Mouse (Mus musculus) monocyte, adult 5-6 weeks (primary cell): ENCODE data around the gene Cpvl. TPM values are rescaled to one million over a fixed set of nuclear protein-coding genes. Genes with fewer than 3 reads are reported as not detected.

Experiments used
- ATAC-seq: fragments of 153-309, 156-312 bp; replicated peaks from 2 replicates; pipeline ENCODE4 v1.8.0; 2017; ENCODE audit warnings: mild to moderate bottlenecking; ENCODE audit not compliant: low TSS enrichment, insufficient number of reproducible peaks, severe bottlenecking, poor library complexity, low FRiP score
- total RNA-seq: library from RNA; stranded (forward); fragments of 200-1000, 200-491, 200-594 nt; gene quantifications from 3 replicates; pipeline ENCODE4 v1.2.3, GENCODE M21; 2017

Gene Cpvl
- total RNA-seq, 1 experiment from 2014 or later, result not detected

DNA sequence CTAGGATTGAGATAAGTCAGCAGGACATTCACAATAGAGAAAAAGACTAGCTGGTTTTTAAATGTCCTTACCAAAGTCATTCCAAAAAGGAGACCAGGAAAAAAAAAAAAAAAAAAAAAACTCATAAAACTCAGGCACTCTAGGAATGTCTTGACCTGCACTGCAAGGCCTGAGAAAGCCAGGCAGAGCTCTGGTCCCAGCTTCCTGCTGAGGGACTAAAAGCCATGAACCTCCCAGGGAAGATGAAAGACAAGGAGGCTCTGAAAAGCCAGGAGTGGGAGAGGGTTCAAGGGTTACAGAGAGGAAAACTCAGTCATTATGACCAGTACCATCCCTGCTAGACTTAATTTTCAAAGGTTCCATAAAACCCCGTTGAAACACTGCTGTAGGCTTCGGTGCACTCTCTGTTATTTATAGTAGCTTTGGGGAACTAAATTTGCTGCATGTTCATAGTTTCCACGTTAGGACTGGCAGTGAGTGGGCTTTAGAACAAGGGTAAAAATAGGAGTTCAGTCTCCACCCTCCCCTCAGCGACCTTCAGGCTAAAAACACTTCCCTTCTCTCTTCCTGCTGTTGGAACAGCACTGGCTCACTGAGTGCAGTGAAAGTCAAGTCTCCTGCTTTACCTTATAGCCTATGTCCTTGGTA lies 30.0 kb downstream of the Cpvl start:
- no peak for ATAC-seq

DNA sequence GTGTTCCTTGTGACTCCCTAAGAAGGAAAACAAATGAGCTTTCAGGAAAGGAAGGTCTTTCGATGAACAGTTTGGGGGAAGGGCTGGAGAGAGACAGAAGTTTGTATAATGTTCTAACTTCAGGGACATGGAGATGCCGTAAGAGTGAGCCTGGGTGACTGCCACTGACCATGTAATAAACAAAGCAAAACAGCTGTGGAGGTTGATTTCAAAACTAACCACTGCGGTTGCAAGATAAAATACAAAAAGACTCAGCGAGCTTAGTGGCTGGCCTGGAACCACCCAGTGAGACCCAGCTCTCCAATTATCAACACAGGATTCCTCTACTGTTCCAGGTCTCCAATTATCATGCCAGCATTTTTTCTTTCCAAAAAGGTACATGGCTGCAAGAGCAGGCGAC lies 33.6 kb downstream of the Cpvl start:
- no peak for ATAC-seq

DNA sequence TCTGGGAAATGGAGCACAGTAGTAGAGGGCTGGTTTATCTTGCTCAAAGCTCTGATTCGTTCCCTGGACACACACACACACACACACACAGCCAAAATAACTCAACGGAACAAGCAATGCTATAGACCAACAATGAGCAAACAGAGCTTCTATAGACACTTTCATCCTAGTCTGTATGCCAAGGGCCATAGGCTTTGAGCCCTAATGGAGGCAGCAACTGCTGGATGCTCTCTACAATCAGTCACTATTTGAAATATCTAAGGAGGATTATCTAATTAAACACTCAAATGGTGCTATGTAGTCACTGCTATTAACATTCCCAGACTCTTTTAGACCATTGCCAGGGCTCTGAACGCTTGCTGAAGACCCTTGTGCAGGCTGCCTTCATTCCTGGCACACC lies 34.1 kb downstream of the Cpvl start:
- no peak for ATAC-seq

DNA sequence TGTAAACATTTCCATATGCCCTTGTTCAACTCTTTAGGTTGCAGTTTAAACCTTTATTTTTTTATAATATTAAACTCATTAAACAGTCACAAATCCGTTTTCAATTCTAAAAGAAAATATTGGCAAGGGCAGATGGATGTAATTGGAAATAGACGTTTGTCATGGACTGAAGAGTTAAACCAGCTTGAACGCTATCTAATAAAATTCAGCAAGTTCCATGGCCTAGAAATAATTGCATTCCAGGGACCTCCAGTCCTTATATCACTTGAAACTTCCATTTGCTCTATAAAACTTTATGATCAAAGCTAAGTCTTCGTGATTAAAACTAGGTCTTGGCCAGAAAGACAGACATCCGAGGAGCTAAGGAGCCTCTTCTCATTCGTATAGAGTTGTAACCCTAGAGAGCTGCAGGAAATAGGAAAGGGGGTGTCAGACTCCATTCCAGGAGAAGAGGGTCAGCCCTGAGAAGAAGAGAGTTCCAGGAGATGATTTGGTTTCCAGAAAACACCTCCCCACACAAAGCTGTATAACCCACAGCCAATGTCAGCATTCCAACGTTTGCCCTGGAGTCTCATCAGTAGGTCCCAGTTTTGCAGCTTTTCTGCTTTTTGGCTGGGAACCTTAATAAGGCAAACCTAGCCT lies 36.2 kb downstream of the Cpvl start:
- ATAC-seq, result no peak

DNA sequence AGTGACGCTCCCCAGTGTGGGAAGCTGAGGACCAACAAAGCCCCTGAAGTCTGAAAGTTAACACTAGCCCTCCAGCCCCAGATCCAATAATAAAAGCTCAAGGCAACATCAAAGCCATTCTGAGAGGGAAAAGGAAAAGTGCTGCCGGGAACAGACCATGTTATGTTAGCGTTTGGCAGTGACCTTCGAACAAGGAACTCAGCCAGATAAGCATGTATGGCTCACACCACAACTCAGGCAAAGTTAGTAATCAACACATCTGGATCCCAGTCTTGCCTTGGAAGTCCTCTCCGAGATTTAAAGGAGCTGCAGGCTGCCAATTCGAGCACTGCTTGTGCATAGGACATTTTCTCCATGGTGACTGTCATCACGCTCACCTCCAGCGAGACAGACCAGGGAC lies 38.7 kb downstream of the Cpvl start:
- no peak for ATAC-seq

DNA sequence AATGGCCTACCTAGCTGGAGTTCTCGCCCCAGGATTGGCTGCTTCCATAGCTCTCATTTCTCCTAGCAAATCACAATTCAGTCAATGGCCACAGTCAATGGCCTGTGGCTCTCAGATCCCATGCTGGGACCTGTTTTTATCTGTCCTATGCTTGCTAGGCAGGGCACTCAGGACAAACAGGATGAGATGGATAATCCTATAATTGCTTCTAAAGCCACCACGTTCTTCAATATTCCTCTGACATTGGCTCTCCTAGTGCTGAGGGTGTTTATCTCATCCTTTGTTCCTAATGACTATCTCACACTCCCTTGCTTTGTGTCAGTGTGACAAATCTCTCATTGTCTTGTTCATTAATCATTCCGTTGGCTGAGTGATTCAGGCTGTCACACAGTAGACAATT lies 39.5 kb downstream of the Cpvl start:
- ATAC-seq, result no peak

DNA sequence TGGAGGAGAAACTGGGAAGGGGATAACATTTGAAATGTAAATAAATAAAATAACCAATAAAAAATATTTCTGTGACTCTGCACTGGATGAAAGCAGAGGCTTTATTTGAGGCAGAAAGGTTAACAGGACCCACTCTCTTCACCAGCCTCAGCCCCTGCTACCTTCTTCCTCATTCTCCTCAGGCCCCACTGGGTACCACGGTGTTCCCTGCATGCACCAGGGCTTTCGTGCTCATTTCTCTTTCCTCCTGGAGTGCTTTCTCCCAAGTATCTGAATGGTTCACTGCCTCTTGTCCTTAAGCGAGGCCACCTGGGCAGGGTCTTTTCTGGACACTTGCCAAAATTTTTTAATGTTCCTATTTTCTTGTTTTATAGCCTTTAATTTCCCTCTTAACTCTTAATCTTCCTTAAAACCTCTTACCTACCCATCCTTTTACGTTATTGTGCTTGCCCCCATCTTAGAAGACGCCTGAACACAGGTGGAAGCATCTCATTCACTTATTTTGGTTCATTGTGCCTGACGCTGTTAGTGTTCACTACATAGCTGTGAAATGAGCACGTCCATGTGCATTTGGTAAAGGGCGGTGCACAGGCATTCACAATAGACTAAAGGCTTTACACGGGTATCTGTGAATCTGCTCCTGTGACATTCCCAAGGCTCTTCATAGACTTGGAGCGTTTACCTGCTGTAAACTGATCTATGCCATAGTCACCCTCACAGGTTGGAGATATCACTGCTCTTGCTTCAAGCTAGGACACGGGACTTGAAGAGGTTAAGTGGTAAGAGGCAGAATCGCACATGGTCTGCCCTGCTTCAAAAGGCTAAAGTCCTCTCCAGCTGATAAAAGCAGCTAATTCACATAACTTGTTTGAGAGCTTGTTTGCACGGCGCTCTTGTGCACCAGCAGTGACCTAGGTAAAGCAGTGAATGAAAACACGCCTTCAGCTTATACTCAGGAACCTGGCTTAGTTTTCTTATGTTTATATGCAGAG lies 41.0 kb downstream of the Cpvl start:
- no peak for ATAC-seq

DNA sequence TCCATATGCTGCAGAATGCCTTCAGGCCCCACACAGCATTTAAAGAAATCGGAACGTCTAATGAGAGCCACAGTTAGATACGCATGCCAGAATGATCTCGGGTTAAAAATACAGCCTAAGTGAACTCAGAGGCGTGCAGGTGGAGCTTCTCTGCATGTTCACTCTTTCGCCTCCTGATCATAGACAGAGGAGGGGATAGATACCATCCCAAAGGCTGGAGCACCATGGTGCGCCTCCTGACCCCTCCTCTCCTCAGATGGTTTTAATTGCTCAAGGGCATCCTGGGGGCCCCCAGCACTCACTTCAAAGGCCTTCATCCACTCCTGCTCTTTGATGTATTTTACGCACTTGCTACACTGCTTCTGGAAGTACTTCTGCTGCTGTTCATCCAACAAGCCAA lies 46.9 kb downstream of the Cpvl start:
- ATAC-seq, result no peak

DNA sequence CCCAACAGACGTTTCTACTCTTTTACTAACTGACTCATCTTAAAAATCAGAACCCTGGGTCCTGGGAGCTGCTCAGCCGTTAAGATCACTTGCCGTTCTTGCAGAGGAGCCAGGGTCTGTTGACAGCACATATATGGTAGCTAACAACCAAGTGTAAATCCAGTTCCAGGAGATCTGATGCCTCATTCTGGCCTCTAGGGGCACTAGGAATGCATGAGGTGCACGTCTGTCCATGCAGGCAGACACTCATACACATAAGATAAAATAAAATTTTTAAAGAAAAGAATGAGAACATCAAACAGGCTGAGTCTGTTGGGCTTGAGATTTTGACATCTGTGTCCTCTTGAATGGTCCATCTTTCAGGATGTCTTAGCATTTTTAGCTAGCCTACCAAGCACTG lies 48.6 kb downstream of the Cpvl start:
- no peak for ATAC-seq

DNA sequence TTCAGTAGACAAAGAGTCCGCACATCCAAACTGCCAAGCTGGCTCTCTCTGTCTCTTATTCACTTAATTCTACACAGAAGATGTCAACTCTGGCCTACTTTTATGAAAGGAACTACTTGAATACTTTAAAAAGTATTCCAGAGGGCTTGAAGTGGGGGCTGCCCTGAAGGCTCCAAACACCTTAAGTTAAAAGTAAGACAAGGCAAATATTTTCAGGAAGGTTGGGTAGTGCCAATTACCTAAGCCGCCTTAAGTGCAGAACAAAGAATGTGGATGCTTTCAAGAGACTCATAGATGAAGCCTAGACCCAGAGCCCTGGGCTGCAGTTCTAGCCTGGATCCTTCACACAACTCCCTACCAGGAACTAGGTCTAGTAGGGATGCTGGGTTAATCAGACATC lies 52.3 kb downstream of the Cpvl start:
- ATAC-seq, result no peak

DNA sequence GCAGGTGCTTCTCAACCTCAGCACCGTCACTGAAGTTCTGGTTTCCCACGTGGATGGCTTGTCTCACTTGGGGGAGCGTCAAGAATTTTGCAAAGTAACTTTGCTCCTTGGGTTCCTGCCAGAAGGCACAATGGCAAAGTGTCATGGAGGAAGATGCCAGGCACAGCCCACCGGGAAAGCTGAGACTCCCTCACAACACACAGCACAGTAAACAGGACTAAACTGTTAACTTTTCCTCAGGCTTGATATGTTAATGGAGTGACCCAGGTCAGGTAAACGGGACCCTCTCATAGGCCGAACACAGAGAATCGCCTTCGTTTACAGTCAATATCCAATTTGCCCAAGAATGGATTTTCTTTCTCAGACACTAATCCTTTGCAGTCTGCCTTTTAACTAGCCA lies 53.3 kb downstream of the Cpvl start:
- ATAC-seq, result no peak

DNA sequence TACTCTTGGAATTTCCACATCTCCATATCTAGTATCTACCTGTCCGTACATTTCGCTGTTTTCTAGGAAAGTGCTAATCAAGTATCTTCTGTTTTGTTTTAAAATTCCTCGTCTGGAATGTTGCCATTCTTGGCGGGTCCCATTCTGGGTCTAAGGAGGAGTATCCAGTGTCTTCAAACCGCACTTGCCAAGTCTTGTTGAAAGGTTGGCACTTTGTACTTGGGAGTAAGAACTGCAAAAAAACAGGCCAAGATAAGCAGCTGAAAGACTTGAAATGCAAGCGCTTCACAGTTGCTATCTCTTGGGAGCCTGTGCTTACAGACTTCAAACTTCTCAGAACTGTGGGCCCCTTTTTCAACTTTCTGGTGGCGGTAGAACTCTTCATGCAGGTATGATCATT lies 58.4 kb downstream of the Cpvl start:
- no peak for ATAC-seq

DNA sequence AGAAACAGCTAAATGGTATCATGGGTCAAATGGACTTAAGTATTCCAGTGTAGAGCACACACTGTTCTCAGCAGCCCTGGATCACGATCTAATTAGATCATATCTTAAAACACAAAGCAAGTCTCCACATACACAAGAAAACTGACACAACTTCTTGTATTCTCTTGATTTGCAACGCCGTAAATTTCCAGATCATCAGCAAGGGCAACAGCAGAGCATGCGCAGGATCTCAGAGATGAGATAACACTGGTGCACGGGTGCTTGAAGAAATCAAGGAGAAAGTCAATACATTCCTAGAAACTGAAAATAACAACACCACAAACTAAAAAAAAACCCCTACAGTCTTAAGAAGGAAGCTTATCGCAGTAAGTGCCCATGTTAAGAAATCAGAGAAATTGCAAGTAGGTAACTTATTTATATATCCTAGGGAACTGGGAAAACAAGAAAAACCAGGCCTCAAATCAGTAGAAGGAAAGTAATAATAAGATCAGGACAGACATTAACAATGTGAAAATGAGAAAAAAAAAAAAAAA lies 61.4 kb downstream of the Cpvl start:
- ATAC-seq, result no peak

DNA sequence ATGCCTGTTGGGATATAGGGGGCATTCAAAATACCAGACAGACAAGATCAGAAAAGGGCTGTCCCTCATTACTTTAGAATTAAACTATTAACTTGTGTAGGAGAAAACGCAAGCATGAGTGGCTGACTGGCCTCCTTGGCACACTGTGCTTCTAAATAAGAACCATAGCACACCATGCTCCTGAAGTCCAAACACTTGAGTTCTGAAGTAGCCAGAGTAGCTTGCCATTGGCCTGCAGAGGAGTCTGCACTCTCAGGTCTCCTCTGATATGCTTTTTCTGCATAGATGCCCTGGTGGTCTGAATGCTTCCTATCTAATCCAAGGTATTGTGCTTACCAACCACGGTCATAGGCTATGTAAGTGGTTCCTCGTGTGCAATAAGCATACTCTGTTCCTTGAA lies 63.1 kb downstream of the Cpvl start:
- no peak for ATAC-seq

DNA sequence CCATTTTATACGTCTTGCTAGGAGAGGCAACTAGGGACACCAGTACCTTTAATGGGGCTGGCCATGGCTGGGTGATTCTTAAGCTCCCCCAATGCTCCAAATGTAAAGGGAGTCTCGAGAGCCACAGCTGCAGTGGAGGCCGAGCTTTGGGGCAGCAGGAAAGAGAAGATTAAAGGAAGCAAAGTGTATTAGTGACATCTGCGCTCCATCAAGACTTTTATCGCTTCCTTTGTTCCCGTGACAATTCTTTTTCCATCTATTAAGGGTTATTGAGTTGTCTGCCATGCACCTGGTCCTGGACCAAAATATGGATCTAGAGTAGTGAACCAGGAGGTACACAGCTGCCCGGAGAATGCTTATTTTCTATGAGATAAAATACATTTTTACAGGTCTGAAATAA lies 65.3 kb downstream of the Cpvl start:
- no peak for ATAC-seq

DNA sequence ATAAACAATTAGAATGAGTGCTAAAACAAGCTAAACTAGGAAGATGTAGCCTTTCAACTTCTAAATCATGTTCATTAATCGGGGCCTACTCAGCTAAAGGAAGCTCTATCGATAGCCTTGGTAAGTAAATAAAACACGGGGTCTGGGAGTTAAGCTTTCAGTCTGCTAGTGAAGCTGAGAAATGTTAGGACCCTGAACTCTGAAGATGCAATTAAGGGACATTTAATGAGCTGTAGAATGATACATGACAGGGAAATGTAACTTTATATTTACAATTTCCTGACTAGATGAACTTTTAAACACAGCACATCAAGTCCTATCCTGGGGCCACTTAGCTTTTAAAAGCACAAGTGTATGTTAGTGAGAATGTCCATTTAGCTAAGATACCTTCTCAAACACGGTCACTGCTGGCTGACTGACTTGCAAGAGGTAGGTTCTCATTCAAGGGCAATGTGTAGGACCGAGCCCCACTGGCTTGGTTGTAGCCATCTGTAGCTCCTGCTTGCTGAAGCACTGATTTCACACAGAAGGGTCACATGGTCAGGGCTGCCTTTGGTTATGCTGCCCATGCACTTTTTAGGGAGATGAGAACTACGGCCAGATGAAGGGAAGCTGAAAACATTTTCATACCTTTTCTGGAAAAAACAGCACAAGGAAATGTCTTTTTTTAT lies 66.2 kb downstream of the Cpvl start:
- ATAC-seq, result no peak

DNA sequence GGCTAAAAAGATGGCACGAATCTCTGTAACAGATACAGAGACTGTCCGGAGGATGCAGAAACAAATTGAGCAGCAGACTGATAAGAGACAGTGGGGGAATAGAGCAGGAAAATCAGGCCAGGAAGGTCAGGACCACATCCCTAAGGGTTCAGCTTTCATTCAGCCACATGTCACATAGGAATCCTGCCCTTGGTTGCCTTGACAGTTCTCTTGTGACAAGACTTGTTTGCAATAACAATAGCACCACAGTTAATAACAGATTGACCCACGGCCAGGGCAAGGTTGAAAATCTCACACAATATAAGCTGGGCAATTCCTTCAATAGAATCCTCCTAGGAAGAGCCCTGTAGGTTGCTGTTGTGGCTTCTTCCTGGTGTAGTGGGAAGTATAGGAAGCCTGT lies 68.5 kb downstream of the Cpvl start:
- no peak for ATAC-seq

DNA sequence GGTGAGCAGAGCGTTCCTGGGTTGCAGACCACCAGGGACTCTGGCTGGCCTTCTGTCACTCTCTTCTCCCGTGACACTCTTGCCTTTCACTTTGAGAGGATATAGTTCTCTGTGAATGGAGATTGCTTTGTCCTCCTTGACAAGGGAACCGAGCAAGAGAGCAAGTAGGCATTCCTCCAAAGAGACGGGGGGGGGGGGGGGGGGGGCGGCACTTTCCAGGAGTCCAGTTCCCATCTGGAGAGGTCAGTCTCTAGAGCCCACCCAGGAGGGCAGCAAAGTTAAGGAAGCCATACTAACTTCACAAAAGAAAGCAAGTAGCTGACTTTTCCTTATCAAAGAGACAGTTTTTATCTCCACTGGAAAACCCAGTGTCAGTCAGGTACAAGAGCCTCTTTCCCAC lies 69.0 kb downstream of the Cpvl start:
- no peak for ATAC-seq

DNA sequence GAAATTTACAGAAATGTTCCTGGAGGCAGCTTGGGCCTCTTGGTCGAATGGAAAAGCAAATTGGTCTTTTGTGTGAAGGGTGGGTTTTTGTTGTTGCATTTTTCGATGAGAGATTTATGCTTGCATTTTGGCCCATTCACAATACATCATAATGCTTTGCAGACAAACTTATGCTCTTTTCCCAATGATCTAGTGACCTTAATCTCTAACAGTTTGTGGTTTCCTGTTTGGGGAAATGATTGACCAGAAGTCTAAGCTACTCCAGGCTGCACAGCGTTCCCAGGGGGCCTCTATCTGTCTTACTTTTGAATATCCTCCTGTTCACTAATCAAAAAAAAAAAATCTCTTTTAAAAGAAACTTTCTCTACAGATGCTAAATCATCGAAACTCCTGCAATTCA lies 71.6 kb downstream of the Cpvl start:
- no peak for ATAC-seq
